Mouse (Mus musculus) midbrain, embryonic 11.5 days (tissue): ENCODE results near the gene Rad51b. TPM values are rescaled to one million over a fixed set of nuclear protein-coding genes. Genes with fewer than 3 reads are reported as not detected.
A peak's percentile ranks its signal among the peaks of the same experiment; 100 is the strongest.

ENCODE experiments used
- ATAC-seq: fragments of 200-750 bp; cut with Nextera tagmentation; 2 replicates; pipeline ENCODE4 v1.8.0; 2017; ENCODE audit warnings: moderate TSS enrichment, moderate library complexity; ENCODE audit not compliant: low FRiP score
- DNase-seq: peaks from one replicate; pipeline ENCODE4 v3.0.0; 2015; ENCODE audit warnings: low spot score; ENCODE audit errors: missing footprints
- H3K27ac ChIP-seq: fragments of 300-500 bp; sonication (generic); 2 replicates; pipeline ENCODE4 v1.5.1; 2014; ENCODE audit warnings: low read depth, low read length
- H3K27me3 ChIP-seq: fragments of 300-500 bp; sonication (generic); 2 replicates; pipeline ENCODE4 v1.6.1; 2014; ENCODE audit warnings: mild to moderate bottlenecking, low read length, moderate library complexity, mixed read lengths; ENCODE audit not compliant: control insufficient read depth, insufficient read depth
- H3K36me3 ChIP-seq: fragments of 300-500 bp; sonication (generic); 2 replicates; pipeline ENCODE4 v1.6.1; 2014; ENCODE audit warnings: mild to moderate bottlenecking, low read length, moderate library complexity, mixed read lengths; ENCODE audit not compliant: control insufficient read depth, insufficient read depth
- H3K4me1 ChIP-seq: fragments of 300-500 bp; sonication (generic); 2 replicates; pipeline ENCODE4 v1.6.1; 2014; ENCODE audit warnings: low read length; ENCODE audit not compliant: control insufficient read depth, insufficient read depth
- H3K4me2 ChIP-seq: fragments of 300-500 bp; sonication (generic); 2 replicates; pipeline ENCODE4 v1.6.1; 2014; ENCODE audit warnings: mild to moderate bottlenecking, moderate library complexity
- H3K4me3 ChIP-seq: fragments of 300-500 bp; sonication (generic); 2 replicates; pipeline ENCODE4 v1.5.1; 2014; ENCODE audit warnings: low read depth, low read length
- H3K9ac ChIP-seq: fragments of 300-500 bp; sonication (generic); 2 replicates; pipeline ENCODE4 v1.6.1; 2014; ENCODE audit warnings: low read length
- H3K9me3 ChIP-seq: fragments of 300-500 bp; sonication (generic); 2 replicates; pipeline ENCODE4 v1.6.1; 2016; ENCODE audit warnings: low read length; ENCODE audit not compliant: control insufficient read depth
- WGBS: fragments of 180-500 bp; shearing (Covaris S2); extraction: QIAGEN DNeasy Blood & Tissue Kit; methylation state at CpG from one replicate; pipeline ENCODE4 v1.1.7; 2014; 5-methylcytosine and 5-hydroxymethylcytosine counted together
- polyA plus RNA-seq: library from polyadenylated mRNA; unstranded; fragments of >200 nt; fragmentation: Nextera tagmentation; extraction: Ambion mirVana; gene quantifications from 2 replicates; pipeline ENCODE4 v1.2.1, GENCODE M21; 2014

Gene Rad51b
- polyA plus RNA-seq, 1 experiment from 2014 or later = 6.9 TPM

- DNase-seq (no peak), ATAC-seq (no peak)
- Histone ChIP-seq H3K27me3 (no peaks in the 10 kb centered on the region), H3K4me3 (no peak overlapping the region), H3K9ac (no peak overlapping the region), H3K27ac (no peak overlapping the region), H3K4me2 (no peak overlapping the region), H3K4me1 (peaks cover 9% of the 10 kb centered on the region), H3K9me3 (no peaks in the 10 kb centered on the region), H3K36me3 (no peaks in the 10 kb centered on the region)
- WGBS = 77% methylated on average over 6 of the region's 6 CpGs
Observed at GRCm38 (mm10) chr12:79292874-79293273, 4.2 kb upstream of the Rad51b start.

DNA sequence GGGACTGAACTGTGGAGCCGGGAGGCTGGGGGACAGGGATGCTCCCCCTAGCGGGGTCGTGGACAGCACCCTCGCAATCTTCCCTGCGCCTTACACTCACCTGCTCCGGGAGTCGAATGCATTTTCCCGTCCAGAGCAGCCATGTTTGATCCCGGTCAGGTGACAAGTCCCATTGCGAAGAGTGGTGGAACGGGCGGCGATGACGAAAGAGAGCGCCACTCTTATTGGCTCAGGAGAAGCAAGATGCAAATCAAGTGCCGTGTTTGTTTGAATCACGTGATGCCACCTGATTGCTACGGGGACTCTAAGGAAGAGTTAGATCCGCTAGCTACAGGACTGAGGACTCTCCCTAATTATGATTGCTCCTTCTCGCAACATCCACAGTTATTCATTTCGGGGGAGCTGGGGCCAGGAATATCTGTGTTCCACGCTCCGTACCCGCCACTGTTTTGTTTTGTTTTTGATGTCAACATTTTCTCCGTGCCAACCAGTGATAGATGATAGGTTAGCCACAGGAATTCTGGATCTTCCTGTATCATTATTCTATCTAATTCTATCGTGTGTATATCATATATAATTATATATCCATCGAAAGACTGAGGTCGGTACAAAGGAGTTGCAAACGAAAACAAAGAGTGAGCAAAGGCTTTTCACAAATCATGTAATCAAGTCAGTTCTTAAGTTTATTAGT is 811 bp upstream of the Rad51b start, which contains the start of gene Zfyve26:
Gene Zfyve26 (minus strand): TSS at position 179 of the 691 bp plus-strand sequence.
- Histone ChIP-seq H3K4me3 (peak within 1 kb of the TSS; percentile 74), H3K9ac (peak within 1 kb of the TSS; percentile 79), H3K36me3 (no peaks in the 10 kb centered on the region), H3K27ac (peak within 1 kb of the TSS; percentile 40), H3K4me2 (peak within 1 kb of the TSS; percentile 82), H3K27me3 (no peaks in the 10 kb centered on the region), H3K4me1 (peaks cover 9% of the 10 kb centered on the region), H3K9me3 (no peaks in the 10 kb centered on the region)
- ATAC-seq (peak; percentile 97), DNase-seq (peak; percentile 96)
- under 1% methylated on average over 29 of the region's 29 CpGs for WGBS

DNA sequence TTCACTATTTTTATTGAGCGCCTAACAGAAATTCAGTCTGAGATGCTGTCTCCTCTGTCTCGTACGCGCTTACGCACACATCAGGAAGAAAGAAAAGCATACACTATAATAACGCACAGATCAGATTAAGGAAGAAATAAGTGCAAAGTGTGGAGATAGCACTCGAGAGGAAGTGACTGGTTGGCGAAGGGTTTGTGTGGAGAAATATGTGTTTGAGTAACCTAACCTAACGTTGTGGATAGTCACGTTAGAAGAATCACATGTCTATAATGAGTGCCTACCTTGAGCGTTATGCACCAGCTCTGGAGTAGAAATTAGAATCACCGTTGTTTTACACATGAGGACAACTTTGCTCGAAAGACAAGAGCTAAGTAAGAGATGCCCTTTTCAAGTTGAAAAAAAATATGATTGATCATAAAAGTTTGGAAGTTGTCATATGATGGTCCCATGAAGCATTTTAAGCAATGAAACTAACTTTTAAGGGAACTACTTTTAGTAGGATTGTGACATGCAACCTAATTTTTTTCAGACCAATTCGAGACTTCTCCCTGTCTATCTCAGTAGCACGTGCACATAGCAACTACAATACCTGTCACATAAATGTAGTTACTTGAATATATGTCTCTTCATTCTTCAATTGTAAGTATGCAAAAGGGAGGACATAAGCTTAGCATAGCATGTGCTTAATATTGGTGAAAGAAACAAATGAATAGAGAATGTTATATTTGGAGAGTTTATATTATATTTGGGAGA is 978 bp downstream of the Rad51b start:
- H3K4me3 ChIP-seq = peak overlapping the region; percentile 74
- H3K27ac ChIP-seq = no peak overlapping the region
- WGBS = 19% methylated on average over 15 of the region's 15 CpGs
- DNase-seq (no peak), ATAC-seq (no peak)
- H3K36me3 ChIP-seq = no peaks in the 10 kb centered on the region
- H3K4me2 ChIP-seq = peak overlapping the region; percentile 82
- H3K9ac ChIP-seq = peak overlapping the region; percentile 69
- peaks cover 9% of the 10 kb centered on the region for H3K4me1 ChIP-seq
- H3K27me3 ChIP-seq = no peaks in the 10 kb centered on the region
- H3K9me3 ChIP-seq = no peaks in the 10 kb centered on the region

- Histone ChIP-seq H3K9ac (no peak overlapping the region), H3K9me3 (no peaks in the 10 kb centered on the region), H3K4me1 (0 out of 2 replicates have a peak, but pooled peaks cover 2% of the 10 kb centered on the region), H3K27ac (no peak overlapping the region), H3K4me3 (no peak overlapping the region), H3K27me3 (no peaks in the 10 kb centered on the region), H3K36me3 (no peaks in the 10 kb centered on the region), H3K4me2 (no peak overlapping the region)
- ATAC-seq (no peak), DNase-seq (no peak)
- WGBS = 89% methylated on average over 9 of the region's 9 CpGs
Observed at GRCm38 (mm10) chr12:79301802-79302201, 4.7 kb downstream of the Rad51b start.

DNA sequence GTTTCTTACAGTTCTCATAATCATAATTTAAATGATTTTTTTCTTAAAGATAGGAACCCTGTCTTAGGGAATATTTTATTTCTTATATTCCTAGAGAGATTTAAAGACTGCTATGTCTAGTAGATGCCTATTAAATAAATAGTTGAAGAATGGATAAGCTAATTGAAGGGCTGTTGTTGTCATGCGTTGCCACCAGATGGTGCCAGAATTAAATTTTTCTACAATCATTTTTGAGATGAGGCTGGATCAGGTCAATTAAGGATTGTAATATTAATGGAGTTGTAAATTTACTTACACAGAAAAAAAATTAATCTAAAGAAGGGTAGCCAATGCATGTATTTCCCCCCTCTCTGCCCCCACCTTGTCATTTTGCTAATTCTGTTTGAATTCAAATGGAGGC is 8.0 kb downstream of the Rad51b start:
- H3K27ac ChIP-seq = no peak overlapping the region
- no peaks in the 10 kb centered on the region for H3K27me3 ChIP-seq
- H3K4me2 ChIP-seq = no peak overlapping the region
- no peaks in the 10 kb centered on the region for H3K4me1 ChIP-seq
- H3K36me3 ChIP-seq = no peaks in the 10 kb centered on the region
- no peaks in the 10 kb centered on the region for H3K9me3 ChIP-seq
- H3K4me3 ChIP-seq = no peak overlapping the region
- no peak overlapping the region for H3K9ac ChIP-seq
- no peak for DNase-seq
- 70% methylated on average over 1 of the region's 1 CpGs for WGBS
- no peak for ATAC-seq

DNA sequence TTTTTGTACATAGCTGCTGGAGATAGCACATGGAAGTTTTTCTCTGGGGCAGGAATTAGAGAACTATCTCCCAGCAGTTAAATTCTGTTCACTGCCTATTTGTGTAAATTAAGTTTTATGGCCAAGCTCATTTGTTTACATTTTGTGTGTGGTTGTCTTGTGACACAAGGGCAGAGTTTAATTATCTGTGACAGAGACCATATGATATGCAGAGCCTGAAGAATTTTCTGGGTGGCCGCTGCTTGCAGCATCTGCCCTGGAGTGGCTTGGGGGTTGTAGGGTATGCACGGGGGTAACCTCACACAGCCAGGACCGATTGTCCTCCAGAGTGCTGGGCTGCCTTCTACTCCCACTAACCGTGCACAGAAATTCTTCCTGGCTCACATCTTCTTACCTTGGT is 8.9 kb downstream of the Rad51b start:
- ATAC-seq = no peak
- Histone ChIP-seq H3K9me3 (no peaks in the 10 kb centered on the region), H3K27me3 (no peaks in the 10 kb centered on the region), H3K9ac (no peak overlapping the region), H3K36me3 (no peaks in the 10 kb centered on the region), H3K4me3 (no peak overlapping the region), H3K4me2 (no peak overlapping the region), H3K27ac (no peak overlapping the region), H3K4me1 (no peaks in the 10 kb centered on the region)
- WGBS = 84% methylated on average over 4 of the region's 4 CpGs
- no peak for DNase-seq

- no peak overlapping the region for H3K9ac ChIP-seq
- H3K4me2 ChIP-seq = no peak overlapping the region
- ATAC-seq (no peak), DNase-seq (no peak)
- H3K36me3 ChIP-seq = no peaks in the 10 kb centered on the region
- 89% methylated on average over 4 of the region's 4 CpGs for WGBS
- H3K9me3 ChIP-seq = no peaks in the 10 kb centered on the region
- no peaks in the 10 kb centered on the region for H3K4me1 ChIP-seq
- no peak overlapping the region for H3K4me3 ChIP-seq
- no peaks in the 10 kb centered on the region for H3K27me3 ChIP-seq
- H3K27ac ChIP-seq = no peak overlapping the region
Observed at GRCm38 (mm10) chr12:79313721-79314120, 16.6 kb downstream of the Rad51b start.

DNA sequence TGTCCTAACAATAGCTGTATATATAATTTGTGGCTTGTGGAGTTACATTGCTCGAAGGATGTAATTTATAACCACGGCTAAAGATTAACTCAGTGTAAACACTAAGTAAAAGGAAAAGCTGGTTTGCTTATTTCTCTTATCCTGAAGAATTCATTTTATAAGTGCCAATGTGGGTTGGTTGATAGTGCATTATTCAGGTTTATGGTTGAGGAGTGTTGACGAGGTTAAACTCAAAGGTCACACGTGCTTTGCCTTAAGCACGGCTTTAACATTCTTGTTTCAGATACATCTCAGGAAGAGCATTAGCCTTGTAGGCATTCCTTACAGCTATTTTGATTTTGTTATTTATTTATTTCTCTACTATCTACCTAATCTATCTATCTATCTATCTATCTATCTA is 20.3 kb downstream of the Rad51b start:
- Histone ChIP-seq H3K9ac (no peak overlapping the region), H3K4me2 (no peak overlapping the region), H3K4me3 (no peak overlapping the region), H3K36me3 (no peaks in the 10 kb centered on the region), H3K4me1 (no peaks in the 10 kb centered on the region), H3K27ac (no peak overlapping the region), H3K27me3 (no peaks in the 10 kb centered on the region), H3K9me3 (no peaks in the 10 kb centered on the region)
- DNase-seq (no peak), ATAC-seq (no peak)
- WGBS = 93% methylated on average over 5 of the region's 5 CpGs

DNA sequence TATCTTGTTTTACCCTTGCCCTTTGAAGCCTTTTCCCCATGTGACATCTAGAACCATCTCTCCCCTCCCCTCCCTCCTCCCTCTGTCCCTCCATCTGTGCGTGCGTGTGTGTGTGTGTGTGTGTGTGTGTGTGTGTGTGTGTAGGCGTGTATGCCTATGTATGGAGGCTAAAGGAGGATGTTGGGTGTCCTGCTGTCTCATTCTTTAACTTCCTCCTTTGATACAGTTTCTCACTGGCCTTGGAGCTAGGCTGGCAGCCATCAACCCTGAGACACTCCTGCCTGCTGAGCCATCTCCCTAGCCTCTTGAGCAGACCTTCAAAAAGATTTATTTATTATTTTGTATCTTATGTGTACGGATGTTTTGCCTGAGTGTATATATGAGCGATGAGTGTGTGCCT is 23.8 kb downstream of the Rad51b start:
- H3K4me2 ChIP-seq = no peak overlapping the region
- no peaks in the 10 kb centered on the region for H3K27me3 ChIP-seq
- H3K9ac ChIP-seq = no peak overlapping the region
- H3K27ac ChIP-seq = no peak overlapping the region
- no peaks in the 10 kb centered on the region for H3K9me3 ChIP-seq
- 93% methylated on average over 5 of the region's 5 CpGs for WGBS
- H3K4me3 ChIP-seq = no peak overlapping the region
- ATAC-seq (no peak), DNase-seq (no peak)
- H3K36me3 ChIP-seq = no peaks in the 10 kb centered on the region
- no peaks in the 10 kb centered on the region for H3K4me1 ChIP-seq
